Mouse (Mus musculus): ENCODE measurements around the gene Arid5b.
"Not testable (repeated sequence)": the region's sequence is repeated elsewhere in the genome, so short reads cannot be mapped to it uniquely, and the experiment has no call there.

The Arid5b gene

GRCm38 (mm10) chr10:68110607-68111006 is 167.9 kb downstream of the Arid5b start:
- no peak for DNase-seq (ENCODE audit: low spot score)

- DNase-seq (ENCODE audit: low spot score), result no peak
Observed at GRCm38 (mm10) chr10:68110182-68110581, 168.4 kb downstream of the Arid5b start.

GRCm38 (mm10) chr10:68109651-68110050 is 168.9 kb downstream of the Arid5b start:
- peak; percentile 43 for DNase-seq (ENCODE audit: low spot score)

GRCm38 (mm10) chr10:68107716-68108115 is 170.8 kb downstream of the Arid5b start:
- no peak for DNase-seq (ENCODE audit: low spot score)

DNA sequence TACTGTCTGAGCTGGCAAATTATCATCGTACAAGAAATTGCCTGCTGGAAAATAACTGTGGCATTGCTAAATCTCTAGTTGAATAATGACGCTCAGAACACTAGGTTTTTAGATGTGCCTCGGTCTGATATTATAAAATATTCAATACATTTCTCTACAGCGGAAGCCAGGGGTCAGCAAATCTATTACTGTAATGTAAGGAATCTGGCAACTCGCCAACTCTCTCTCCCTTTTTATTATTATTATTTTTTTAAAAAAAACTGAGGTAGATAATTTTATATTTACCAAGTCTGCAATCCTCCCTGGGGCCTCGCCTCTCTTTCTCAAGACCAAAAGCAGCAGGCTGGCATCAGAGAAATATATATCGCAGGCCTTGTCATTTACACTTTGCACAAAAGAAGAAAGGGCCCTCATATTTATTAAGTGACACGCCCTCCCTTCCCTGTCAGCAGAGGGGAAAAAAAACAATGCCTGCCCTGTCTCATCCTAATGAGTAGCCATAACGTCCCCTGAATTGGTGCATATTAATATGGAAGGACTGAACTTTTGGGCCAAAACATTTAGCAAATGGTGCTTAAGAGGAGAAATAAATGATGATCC is 172.1 kb downstream of the Arid5b start:
- DNase-seq (ENCODE audit: low spot score), result no peak

- no peak for DNase-seq (ENCODE audit: low spot score)
Observed at GRCm38 (mm10) chr10:68104881-68105781, 173.4 kb downstream of the Arid5b start.

GRCm38 (mm10) chr10:68104481-68104880 is 174.1 kb downstream of the Arid5b start:
- peak; percentile 63 for DNase-seq (ENCODE audit: low spot score)

DNA sequence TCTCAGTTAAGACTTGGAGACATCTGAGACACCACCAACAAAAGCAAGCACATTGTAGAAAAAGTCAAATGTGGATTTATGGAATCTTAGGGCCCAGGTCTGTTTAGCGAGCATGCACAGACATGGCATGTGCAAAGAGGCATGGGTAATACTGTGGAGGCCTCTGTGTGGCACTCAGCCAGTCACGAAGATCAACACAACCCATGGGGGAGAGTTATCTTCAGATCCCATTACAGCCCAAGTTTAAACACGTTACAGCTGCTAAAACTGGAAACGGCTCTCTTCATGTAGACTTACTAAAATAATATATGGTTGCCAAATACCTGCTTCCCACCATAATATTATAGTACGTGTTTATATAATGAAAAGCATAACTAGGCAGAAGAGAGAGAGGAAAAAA is 174.6 kb downstream of the Arid5b start:
- no peak for DNase-seq (ENCODE audit: low spot score)

- no peak for DNase-seq (ENCODE audit: low spot score)
Observed at GRCm38 (mm10) chr10:68103078-68103855, 175.3 kb downstream of the Arid5b start.

GRCm38 (mm10) chr10:68102566-68102965 is 176.0 kb downstream of the Arid5b start:
- no peak for DNase-seq (ENCODE audit: low spot score)

GRCm38 (mm10) chr10:68101251-68101650 is 177.3 kb downstream of the Arid5b start:
- DNase-seq (ENCODE audit: low spot score), result no peak

- DNase-seq (ENCODE audit: low spot score), result no peak
Observed at GRCm38 (mm10) chr10:68100506-68100905, 178.0 kb downstream of the Arid5b start.

DNA sequence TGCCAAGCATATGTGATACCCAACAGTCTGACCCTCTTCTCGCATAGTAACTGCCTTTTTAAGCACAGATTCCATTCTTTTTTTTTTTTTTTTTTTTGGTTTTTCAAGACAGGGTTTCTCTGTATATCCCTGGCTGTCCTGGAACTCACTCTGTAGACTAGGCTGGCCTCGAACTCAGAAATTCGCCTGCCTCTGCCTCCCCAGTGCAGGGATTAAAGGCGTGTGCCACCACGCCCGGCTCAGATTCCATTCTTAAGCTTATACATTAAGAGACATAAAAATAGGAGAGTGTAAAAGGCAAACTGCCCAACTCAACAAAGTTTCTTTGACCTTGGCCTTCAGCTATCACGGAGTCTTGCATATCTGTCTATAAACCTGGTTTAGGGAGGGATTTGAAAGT is 178.7 kb downstream of the Arid5b start:
- not testable (repeated sequence) for DNase-seq (ENCODE audit: low spot score)

- DNase-seq (ENCODE audit: low spot score), result no peak
Observed at GRCm38 (mm10) chr10:68097821-68098675, 180.5 kb downstream of the Arid5b start.

GRCm38 (mm10) chr10:68096395-68096794 is 182.1 kb downstream of the Arid5b start:
- DNase-seq (ENCODE audit: low spot score), result no peak

GRCm38 (mm10) chr10:68095136-68095535 is 183.4 kb downstream of the Arid5b start:
- no peak for DNase-seq (ENCODE audit: low spot score)

DNA sequence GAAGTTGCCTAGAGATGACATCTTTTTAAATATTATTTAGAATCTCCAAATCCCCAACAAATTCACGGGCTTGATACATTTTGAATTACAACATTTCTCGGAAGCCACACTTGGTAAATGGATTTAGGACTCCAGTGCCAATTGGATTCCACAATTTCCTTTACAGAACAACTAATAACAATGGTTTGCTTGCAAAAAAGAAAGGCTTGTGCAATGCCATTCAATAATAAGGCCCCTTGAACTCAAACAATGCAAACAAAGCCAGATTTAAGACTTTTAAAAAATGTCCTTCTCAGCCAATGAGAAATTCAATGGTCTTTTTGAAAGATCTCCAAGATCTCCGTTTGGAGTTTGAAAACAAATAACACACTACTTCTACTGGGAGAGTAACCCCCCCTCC is 185.0 kb downstream of the Arid5b start:
- DNase-seq (ENCODE audit: low spot score), result no peak

DNA sequence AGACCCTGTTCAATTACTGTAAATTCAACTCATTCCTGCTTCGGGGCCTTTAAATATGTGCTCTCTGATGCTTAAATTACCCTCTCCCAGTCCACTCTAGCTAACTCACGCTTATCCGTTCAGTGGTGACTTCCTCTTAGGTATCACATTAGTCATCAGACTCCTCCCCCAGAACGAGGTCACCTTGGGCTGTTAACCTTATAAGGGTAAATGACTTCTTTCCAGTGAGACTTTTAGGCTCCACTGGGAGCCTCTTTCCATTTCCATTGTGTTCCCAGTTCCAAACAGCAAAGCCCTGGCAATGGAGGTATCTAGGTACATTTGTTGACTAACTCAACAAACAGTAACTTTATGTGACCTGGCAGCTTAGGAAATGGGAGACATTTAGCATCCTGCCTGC is 186.7 kb downstream of the Arid5b start:
- no peak for DNase-seq (ENCODE audit: low spot score)

DNA sequence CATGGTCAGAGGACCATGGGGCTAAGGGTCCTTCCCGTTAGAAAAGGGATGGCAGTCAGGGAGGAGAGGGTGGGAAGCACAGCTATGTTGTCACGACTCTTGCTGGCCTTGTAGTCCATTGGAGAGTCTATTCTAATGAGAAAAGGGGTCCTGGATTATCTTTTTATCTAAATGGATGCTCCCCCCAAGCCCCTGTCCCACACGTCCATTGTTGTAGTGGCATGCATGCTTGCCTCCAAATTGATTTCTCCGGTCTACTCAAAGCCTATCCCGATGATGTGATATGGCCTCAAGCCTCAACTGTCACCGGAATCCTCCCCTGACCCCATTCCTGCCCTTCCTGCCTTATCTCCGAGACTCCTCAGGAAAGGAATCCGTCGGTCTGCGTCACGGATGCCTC is 187.5 kb downstream of the Arid5b start:
- no peak for DNase-seq (ENCODE audit: low spot score)

- DNase-seq (ENCODE audit: low spot score), result no peak
Observed at GRCm38 (mm10) chr10:68090544-68090943, 188.0 kb downstream of the Arid5b start.

DNA sequence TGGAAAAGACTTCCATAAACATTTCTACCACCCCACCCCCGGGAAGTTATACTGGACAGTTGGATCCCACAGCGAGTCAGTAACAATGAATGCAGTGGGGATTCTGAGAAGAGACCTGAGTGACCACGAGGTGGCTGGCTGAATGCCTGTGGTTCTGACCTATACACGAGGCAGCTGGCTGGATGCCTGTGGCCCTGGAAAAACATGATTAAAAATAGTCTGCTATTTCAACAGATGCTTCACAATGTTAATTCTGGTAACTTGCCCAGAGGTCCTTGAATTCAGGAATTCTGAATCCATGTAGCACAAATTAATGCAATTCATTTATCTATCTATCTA is 188.4 kb downstream of the Arid5b start:
- peak; percentile 72 for DNase-seq (ENCODE audit: low spot score)
